Mouse (Mus musculus) heart, postnatal 0 days (tissue): ENCODE data around the gene Cggbp1.

Experiments
- CTCF ChIP-seq: IDR thresholded peaks from 2 replicates; pipeline ENCODE4 v1.5.1; 2016; ENCODE audit warnings: antibody characterized with exemption, control low read depth, low read depth
- EP300 ChIP-seq: IDR thresholded peaks from 2 replicates; pipeline ENCODE4 v1.6.1; 2016; ENCODE audit warnings: antibody characterized with exemption, low read depth

DNA sequence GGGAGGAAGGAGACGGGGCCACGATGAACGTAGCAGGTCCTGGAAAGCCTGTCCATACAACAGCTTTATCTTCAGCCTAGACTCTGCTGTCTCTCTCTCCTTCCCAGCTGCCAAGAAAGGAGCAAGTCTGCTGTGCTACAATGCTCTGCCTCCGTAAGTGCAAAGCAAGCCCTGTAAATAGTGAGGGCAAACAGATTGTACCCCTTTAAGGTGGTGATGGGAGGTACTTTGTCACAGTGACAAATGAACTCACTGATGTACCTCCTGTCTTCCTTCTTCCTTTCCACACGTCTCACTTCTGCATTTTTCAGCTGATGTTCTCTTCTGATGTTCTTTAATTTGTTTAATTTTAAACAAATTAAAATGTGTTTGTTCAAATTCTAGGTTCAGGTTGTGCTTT, 32.1 kb downstream of the Cggbp1 start:
- TF ChIP-seq EP300 (no peak), CTCF (no peak)
